Mouse (Mus musculus): ENCODE measurements around the gene Arhgap24.

DNA sequence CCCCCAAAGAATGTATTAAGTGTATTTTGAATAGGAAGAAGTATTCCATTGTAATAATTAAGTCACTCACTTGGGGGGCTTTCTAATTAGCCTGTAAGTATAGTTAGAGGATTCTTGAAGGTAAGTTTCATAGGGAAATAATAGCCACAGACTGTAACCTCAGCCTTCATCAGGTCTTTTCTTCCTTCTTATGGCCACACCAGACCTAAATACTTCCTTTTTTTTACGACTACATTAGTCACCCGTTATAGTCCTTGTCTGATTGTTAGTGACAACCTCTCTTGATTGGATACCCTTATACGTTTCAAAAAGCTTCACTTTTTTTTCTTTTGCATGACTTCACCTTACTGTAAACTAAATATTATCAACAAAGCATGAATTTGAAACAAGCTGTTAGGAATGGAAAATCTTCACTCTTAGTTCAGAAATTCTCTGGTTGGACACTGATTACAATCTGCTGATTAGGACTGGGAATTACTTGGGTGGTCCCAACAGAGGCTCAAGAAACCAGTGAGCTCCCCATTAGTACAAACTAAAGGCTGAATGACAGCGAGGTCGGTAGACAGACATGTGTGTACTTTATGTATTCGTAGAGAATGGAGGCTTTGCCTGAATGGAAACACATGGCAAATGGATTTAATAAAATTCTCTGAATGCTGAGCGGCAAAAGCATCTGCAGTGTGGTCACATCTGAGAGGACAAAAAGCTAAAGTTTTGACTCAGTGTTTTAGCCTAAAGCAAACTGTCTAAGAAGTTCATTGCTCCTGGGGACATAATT is 158.8 kb downstream of the Arhgap24 start:
- TF ChIP-seq POLR2A (IDR thresholded peaks at IDR 0.05; ENCODE audit: borderline replicate concordance, extremely low read depth, insufficient read depth, insufficient read length, poor library complexity, severe bottlenecking) (no peak), CTCF (IDR thresholded peaks at IDR 0.05; ENCODE audit: borderline replicate concordance, extremely low read depth, insufficient read depth, insufficient read length) (no peak)
